Mouse (Mus musculus) T-cell, adult 2 months (primary cell): ENCODE measurements around the gene Nop53.

Experiments
- DNase-seq: peaks from one replicate; pipeline ENCODE4 v3.0.0; 2022; ENCODE audit warnings: low spot score

The Nop53 gene

DNA sequence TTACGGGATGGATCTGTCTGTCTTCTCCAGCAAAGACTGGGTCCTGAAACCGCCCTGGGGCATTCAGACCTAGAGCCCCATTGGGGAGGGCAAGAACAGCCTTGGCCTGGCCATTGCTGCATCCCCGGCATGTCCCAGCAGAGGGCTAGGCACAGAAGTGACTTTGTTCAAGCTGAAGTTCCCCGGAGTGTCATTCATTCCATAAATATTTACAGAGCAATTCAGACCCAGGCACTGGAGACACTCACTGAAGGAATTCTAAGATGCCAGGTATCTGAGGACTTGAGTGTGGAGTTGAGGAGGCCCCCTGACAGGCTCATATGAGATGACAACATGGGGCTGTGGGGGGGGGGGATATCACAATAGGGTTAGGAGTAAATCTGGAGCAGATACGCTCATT, 10.3 kb upstream of the Nop53 start:
- DNase-seq, result no peak

DNA sequence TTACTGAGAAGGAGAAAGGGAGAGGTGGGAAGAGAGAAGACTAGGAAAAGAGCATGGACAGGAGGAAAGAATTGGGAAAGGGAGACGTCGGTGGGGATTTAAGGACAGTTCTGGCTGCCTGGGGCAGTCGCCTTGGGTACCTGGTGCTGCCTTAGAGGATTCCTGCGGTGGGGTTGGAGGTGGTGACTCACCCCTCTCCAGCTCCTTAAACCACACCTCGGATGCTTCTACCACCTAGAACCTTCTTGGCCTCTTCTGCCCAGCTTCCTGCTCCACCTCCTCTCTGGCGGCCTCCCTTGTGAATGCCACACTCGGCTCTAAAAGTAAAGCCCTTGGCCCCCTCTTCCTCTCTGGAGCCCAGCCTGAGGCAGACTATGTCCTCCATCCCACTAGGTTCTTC, 9.6 kb upstream of the Nop53 start:
- peak; percentile 15 for DNase-seq

DNA sequence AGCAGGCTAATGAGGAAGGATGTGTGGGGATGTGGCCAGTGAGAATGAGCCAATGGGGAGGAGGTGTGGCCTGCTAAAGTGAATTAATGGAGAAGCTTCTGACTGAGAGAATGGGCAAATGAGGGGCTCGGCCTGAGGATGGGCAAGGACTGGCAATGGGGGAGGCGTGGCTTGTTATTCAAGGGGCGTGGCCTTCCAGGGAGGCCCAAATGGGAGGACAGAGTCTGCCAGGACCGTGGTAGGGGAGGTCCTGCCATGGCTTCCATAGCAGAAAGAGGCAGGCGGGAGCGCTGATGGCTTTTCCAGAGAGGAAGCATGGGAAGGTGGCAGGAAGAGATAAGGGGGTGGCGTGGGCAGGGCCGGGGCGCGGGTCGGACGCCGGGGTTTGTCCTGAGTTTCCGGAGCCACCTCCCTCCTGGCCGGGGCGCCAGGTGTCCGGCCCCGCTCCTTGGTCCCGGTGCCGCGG, 9.1 kb upstream of the Nop53 start:
- DNase-seq, result no peak

DNA sequence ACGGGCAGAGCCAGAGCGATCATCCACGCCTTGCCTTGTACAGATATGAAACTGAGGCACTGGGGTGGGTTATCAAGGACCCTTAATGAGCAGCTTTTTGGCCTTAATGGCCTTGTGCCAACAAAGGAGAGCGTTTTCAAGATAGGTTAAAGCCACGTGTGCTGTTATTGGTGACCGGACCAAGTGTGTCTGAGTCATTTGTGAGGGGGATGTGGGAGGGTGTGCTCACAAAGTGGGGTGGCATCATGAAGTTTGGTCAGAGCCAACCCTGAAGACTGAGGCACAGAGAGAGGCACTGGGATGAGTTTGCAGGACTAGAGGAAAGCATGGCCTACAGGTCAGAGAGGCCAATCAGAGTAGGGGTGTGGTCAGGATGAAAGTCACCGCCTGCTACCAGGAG, 8.6 kb upstream of the Nop53 start:
- no peak for DNase-seq

DNA sequence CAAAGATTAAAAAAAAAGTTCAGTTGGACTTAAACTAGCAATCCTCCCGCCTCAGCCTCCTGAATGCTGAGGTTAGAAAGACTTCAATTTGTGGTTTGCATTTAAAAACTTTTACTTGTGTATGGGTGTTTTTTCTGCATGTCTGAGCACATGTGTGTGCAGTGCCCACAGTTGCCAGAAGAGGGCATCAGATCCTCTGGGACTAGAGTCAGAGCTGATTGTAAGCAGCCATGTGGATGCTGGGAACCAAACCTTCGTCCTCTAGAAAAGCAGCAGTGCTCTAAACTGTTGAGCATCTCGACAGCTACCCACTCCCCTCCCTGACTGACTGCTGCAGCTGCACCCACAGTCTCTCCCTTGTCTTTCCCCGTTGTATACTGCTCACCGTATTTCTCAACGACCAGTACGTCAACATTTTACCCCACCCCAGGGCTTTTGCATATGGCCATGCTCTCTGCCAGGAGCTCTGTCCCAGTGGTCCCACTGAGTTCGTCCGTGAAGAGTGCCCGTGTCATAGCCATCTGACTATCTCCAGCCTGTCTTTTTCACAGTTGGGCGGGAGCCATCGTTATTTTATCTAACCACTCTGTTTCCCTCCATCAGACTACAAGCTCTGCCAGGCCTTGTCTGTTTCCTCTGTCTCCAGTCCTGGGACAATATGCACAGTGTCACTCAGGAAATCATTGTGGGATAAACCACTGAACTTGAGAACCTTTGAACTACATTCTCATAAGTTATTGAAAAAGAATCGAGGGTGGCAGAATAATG, 7.6 kb upstream of the Nop53 start:
- peak; percentile 18 for DNase-seq

DNA sequence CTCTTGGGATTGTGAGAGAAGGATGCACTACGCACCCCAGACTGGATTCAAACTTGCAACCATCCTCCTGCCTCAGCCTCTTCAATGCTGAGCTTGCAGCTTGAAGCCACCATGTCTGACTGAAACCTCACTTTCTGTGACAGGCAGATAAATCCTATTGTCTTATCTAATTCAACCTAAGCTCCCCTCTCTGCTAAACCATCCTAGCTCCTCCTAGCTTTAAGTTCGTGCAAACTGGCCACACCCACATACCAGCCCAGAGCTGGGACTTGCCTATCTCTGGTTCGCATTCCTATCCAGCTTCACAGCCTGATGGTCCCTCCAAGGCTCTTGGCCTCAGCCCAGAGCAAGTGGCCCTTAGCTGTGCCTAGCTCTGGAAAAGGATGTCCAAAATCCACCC, 6.5 kb upstream of the Nop53 start:
- DNase-seq, result no peak

DNA sequence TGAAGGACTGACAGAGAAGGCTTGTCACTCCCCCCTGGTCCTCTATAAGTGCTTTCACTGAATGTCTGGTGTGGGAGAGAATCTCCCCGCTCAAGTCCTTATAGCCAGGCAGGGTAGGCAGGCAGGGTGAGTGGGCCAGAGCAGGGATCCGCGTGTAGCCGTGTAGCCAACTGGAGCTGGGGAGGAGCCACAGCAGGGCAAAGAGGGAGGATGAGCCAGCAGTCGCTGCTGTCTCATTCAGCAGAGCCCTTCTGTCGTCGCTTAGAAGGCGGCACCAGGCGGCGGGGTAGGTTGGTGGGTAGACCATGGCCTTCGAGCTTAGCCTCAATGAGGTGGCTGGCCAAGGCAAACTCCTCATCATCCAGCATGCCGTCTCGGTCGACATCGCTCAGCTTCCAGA, 4.1 kb upstream of the Nop53 start:
- no peak for DNase-seq

DNA sequence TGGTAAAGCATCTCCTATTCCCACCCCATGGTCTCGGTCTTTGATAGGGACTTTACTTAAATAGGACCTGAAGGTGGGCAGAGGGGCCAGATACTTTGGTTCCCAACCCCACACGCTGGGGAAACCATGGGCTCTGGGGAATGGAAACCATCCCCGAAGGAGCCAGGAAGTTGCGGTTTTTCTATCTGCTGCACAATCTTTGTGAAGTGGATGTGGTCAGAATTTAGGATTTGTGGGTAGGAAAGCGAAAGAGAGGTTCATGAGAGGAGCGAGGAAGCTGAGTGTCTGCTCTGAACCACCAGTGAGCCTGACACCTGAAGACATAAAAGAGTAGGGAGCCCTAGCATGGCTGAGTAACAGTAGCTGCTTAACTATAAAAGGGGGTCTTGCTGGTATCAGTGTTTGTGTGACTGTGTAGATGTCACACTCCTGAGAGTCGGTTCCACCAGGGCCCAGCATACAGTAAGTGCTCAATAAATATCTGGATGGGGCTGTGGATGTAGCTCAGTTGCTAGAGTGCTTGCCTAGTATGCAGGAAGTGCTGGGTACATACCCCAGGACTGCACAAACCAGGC, 3.4 kb upstream of the Nop53 start:
- peak; percentile 52 for DNase-seq

DNA sequence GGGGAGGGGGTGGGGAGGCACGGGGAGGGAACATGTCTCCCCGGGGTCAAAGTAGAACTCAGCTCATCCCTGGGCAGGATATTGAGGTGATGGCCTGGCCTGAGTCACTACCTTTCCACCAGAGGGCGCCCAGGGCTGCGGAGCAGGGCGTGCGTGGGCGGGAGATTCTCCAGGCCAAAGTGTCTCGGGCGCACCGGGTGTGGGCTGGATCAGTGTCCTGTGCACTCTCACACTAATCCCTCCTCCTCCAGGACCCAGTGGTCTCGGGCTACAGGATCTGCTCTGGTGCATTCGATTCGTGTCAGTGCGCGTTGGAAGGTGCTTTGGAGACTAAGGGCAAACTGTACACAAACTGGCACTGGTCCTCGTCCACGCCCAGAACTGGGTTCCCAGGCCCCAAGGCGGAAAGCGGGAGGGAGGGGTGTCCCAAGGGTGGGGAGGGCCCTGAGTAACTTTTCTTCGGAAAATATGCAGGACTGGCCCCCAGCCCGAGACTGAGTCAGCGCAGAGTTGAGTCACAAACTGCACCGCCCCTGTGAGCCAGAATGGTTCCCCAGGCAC, 2.6 kb upstream of the Nop53 start:
- peak; percentile 74 for DNase-seq

DNA sequence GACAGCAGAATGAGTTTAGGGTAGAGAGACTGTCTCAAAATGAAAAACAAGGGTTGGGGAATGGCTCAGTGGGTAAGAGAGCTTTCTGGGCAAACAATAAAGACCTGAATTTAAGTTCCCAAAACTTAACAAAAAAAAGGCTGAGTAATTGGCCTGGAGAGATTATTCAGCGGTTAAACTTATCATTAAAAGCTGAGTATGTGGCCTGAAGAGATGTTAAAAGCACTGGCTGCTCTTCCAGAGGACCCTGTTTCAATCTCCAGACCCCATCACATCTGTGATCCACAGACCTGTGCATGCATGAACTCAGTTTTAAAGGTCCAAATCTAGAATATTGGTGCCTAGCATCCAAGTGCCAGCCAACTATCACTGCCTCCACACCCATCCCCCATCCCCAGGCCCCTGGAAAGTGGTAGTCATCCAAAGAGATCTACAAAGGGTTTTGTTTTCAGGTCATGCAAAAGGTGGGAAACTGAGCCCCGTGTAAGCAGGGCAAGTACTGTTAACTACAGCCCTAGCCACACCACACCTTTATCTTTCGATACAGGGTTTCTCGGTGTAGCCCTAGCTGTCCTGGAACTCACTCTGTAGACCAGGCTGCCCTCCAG, 1.9 kb upstream of the Nop53 start:
- no peak for DNase-seq

DNA sequence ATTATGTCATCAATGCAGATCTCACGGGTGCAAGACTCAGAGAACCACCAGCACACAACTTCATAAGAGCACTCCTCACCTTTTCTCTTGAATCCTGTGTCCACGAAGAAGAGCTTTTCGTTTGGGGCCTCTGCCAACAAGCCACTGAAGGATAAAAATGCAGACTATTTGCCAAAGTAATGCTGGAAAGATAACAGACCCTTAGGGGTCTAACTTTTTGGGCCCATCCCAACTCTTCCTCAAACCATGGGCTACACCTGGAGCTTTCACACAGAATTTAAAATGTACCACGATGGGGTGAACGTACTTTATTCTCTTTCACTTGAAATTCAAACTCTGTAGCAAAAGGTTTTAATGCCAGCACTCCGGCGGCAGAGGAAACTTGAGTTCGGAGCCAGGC, 663 bp downstream of the Nop53 start:
- DNase-seq, result no peak

DNA sequence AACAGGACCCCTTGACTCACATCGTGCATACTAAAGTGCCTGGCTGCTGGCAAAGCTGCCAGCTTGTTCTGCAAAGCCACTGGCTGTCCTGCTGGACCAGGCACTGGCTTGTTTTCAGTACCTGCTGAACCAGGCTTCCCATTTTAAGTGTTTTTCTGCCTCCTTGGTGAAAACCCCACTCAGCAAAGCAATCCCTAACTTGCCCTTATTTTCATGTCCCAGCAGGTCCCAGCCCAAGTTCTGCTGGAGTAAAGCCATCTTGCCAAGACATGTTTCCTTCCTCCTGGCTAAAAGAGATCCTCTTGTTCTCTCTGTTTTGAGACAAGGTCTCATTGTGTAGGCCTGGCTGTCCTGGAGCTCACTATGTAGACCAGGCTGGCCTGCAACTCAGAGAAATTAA, 1.6 kb downstream of the Nop53 start:
- no peak for DNase-seq

DNA sequence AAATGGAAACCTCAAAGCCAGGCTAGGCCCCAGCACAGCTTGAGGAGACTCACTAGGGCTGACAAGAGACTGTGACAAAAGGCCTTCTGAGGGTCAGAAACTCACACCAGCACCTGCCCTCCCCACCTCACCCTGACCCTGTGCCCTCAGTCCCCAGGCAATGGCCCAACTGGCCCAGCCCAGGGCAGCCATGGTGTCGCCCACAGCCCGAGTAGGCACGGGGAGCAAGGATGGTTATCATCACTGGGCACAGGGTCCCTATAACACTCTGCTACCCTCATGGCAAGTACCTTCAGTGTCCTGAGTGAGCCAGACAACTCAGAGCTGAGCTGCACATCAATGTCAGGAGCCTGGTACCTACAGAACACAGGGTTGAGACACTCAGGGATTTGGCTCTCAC, 7.3 kb downstream of the Nop53 start:
- no peak for DNase-seq

DNA sequence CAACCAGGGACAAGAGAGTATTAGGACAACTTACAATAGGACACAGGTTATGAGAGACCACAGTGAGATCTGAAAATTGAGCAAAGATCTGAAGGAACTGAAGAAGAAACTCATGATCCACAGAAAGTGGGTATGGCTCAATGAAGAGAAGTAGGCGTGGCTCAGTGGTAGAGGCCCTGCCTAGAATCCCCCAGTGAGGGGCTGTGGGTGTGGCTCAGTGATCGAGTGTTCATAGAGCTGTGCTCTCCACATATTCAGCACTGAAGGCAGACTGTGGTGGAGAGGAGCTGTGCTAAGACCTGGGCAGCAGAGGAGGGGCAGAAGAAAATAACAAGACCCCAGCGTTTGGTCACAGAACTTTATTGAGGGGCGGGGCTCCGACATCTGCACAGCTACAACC, 8.4 kb downstream of the Nop53 start:
- no peak for DNase-seq

DNA sequence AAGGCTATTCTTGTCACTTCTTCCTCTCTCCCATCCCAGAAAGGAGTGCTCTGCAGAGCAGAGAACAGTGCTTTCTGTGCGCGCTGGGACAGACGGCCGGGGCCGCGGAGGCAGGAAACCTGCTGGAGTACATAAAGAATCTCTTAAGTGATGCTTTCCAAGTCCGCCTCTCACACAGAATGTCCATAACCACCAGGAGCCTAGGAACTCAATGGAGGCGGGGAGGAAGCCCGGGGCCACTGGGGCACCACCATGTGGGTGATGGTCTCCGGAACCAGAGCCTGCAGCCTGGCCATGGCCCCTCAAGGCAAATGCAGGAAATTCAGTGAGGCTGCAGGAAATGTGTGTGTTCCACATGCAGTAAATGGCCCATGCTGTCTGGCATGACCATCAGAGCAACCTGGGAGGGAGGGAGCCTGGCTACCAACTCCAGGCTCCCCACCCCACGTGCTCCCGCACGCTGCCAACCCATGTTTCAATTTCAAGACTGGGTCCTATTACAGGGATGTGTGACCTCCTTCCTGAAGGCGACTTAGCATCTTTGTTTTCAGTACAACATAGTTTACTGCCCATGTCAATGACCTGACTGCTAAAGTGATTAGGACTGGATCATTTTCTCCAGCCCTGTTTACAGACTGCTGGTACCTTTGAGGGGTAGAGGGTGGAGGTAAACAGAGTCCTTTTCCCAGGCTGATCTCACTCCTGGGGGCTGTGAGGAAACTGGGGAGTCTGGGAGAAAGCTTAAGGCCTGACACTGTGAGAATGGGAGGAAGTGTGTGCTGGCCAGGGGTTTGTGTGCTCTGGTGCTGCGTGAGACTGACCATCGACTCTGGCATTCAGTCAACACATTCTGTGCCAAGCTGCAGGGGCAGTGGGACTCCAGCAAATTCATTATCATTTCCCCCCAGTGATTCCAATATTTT, 12.2 kb downstream of the Nop53 start:
- no peak for DNase-seq

DNA sequence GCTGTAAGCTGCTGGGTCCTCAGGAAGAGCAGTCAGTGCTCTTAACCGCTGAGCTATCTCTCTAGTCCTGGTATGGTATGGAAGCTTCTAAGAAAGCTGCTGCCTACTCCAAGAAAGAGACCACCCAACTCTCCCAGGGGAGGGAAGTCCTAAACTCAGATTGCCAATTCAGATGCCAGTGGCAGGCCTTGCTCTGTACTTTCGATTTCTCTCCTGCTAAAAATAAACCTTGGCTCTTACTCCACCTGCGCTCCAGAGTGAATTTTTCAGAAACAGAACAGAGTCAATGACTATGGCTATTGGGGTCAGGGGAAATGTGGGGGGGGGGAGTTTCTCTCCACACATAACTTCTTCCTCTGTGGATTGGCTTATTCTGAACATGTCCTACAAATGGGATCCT, 14.2 kb downstream of the Nop53 start:
- DNase-seq, result no peak

DNA sequence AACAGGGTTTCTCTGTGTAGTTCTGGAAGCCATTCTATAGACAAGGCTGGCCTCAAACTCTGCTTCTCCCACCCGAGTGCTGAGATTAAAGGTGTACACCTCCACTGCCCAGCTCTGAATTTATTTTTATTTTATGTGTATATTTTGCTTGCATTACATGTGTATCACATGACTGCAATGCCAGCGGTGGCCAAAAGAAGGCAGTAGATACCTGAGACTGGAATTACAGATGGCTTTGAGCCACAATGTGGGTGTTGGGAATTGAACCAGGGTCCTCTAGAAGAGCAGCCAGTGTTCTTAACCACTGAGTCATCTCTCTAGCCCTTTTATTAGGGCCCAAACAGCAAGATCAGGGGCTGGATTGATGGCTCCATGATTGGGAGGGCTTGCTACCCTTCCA, 15.3 kb downstream of the Nop53 start:
- DNase-seq, result no peak

DNA sequence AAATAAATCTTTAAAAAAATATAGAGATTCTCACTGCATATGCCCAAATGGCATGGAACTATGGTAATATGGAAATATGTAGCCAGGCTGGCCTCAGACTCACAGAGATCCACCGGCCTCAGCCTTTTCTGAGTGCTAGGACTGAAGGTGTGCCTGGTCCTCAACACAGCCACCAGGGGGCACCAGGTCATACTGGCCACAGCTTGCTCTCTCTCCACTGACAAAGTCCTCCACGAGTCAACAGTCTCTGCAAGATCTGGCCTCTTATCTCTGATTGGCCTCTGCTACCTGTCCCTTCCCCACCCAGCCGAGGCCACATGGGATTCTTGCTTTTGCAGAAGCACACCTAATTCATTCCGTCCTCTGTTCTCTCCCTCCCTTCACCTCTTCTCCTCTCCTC, 16.0 kb downstream of the Nop53 start:
- peak; percentile 62 for DNase-seq

DNA sequence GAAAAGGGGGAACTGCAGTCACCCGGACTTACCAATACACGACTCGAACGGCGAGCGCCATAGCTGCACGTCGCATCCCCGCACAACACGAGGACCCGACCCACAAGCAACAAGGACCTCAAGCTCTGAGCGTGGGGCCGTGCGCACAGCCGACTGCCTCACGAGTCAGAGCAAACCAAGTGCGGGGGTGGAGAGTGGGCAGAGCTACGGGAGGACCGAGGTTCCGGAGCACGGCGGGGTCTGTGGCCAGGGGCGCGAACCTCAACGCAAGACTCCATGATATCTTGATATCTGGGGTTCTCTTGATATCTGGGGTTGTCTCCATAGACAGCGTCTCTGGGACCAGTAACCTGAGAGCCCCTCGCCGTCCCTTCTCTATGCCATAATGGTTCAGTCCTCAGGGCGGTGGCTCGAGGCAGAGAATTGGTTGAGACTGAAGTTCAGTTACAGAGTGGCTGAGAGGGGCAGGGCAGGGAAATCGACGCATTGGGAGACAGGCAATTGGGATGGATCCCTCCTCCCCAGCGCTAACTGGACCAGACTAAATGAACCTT, 23.6 kb downstream of the Nop53 start, which contains the start of gene Selenow:
TSS of gene Selenow (minus strand) at position 183 of the 554 bp plus-strand sequence.
- DNase-seq, result peak; percentile 92

DNA sequence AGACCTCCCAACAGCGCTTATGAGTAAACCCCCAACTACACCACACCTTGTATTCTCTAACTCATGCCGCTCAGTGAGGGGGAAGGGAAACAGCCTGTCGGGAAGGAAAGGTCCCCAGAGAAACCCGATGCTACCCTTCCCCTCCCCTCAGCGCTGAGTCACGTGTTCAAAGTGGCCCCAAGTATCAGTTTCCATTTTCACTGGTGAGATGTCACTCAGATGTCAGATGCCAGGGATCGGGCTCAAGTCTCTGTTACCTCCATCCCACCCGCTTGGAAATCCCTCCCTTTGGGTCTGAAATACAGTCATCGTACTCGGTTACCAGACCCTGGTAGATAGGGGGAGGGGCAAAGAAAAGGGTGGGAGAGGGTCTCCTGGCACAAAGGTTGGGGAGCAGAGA, 24.1 kb downstream of the Nop53 start:
- peak; percentile 47 for DNase-seq

DNA sequence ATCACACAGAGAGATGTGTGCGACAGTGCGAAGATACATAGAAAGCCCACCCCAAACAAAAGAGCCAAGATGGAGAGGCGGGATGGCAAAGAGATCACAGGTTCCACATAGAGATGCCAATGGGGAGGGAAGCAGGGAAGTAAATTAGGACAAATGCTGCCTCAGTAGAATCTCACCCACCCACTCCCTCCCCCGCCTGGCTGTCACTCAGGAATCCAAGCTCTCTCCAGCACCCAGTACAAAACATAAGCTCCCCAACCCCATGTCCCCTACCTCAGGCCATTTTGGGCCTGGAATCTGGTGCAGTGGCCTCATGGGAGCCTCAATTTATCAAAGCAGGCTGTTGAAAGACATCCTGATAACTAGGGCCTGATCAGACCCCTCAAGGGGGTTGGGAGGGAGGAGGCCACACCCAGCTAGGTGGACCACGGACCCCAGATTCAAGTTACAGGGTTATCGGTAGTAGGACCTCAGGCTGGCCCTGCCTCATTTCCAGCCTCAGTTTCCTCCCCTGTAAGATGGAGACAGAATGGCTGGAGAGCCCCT, 25.2 kb downstream of the Nop53 start:
- no peak for DNase-seq
